Mouse (Mus musculus): Measurements from ENCODE around the gene Duxf3. TPM values are rescaled to one million over a fixed set of nuclear protein-coding genes. Genes with fewer than 3 reads are reported as not detected.

Gene Duxf3
- polyA plus RNA-seq, 1 experiment: not detected

- TF ChIP-seq CTCF (IDR thresholded peaks at IDR 0.05; ENCODE audit: insufficient read depth, low read depth, low read length) (no peak), POLR2A (IDR thresholded peaks at IDR 0.05; ENCODE audit: insufficient read depth, low read depth, low read length) (no peak)
- H3K4me1 ChIP-seq (ENCODE audit: control insufficient read depth, insufficient read depth, low read length): no peaks in the 10 kb centered on the region
- WGBS: 92% methylated on average over 4 of the region's 4 CpGs
- H3K27ac ChIP-seq (ENCODE audit: insufficient read depth, low read depth, low read length): no peak overlapping the region
- no peak overlapping the region for H3K4me3 ChIP-seq (ENCODE audit: insufficient read depth, low read depth, low read length)
Observed at GRCm38 (mm10) chr10:58206639-58207404, 25.7 kb downstream of the Duxf3 start.

- Histone ChIP-seq H3K4me3 (ENCODE audit: insufficient read depth, low read depth, low read length) (no peak overlapping the region), H3K27ac (ENCODE audit: insufficient read depth, low read depth, low read length) (no peak overlapping the region), H3K4me1 (ENCODE audit: control insufficient read depth, insufficient read depth, low read length) (no peaks in the 10 kb centered on the region)
- no peak for TF ChIP-seq POLR2A (IDR thresholded peaks at IDR 0.05; ENCODE audit: insufficient read depth, low read depth, low read length)
- TF ChIP-seq CTCF (IDR thresholded peaks at IDR 0.05; ENCODE audit: insufficient read depth, low read depth, low read length): no peak
- 28% methylated on average over 1 of the region's 1 CpGs for WGBS
Observed at GRCm38 (mm10) chr10:58205986-58206385, 26.5 kb downstream of the Duxf3 start.

Other genes starting within 250 kb of the Duxf3 start
- gene AW822073, start 7.7 kb downstream of the Duxf3 start, polyA plus RNA-seq (2012; ENCODE audit: insufficient read depth, insufficient read length, low replicate concordance, missing spikeins): not detected in 2 replicates
- gene Gm4981, start 4.0 kb upstream of the Duxf3 start, polyA plus RNA-seq (2012; ENCODE audit: insufficient read depth, insufficient read length, low replicate concordance, missing spikeins): not detected in 2 replicates
- gene Gcc2, start 22.8 kb upstream of the Duxf3 start, polyA plus RNA-seq (2012; ENCODE audit: insufficient read depth, insufficient read length, low replicate concordance, missing spikeins): not detected in 2 replicates
- gene Lims1, start 90.8 kb upstream of the Duxf3 start, polyA plus RNA-seq (2012; ENCODE audit: insufficient read depth, insufficient read length, low replicate concordance, missing spikeins): not detected in 2 replicates
- gene Ranbp2, start 214.2 kb upstream of the Duxf3 start, polyA plus RNA-seq (2012; ENCODE audit: insufficient read depth, insufficient read length, low replicate concordance, missing spikeins): 82.6 TPM in 1 of 2 replicates, not detected in the other